ENCODE assay signal across 8 mouse cellular contexts in the genomic region with DNA sequence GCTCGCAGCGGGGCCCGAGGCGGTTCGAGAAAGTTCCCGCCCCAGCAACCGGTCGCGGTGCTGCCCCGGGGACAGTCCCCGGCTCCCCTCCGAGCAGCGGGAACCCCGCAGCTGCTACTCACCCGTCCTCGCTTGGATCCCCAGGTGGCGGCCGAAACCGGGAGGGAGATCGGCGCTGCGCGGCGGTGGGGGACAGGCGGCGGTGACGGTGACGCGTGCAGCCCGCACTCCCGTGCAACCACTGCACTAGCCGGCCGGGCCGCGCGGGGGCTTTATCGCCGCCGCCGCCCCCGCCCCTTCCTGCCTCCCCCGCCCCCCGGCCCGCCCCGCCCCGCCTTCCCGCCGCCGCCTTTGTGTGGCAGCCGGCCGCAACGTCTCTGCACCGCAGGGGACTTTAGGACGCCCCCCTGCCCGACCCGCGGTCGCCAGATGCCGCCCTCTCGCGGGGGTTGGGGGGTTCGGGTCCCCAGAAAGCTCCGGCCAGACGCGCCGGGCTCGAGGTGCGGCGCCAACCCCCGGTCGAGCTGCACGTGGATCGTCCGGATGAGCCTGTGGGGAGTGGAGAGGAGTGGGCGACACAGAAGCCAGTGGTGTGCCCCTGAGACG. TPM values are rescaled to one million over a fixed set of nuclear protein-coding genes. Genes with fewer than 3 reads are reported as not detected.
A peak's percentile ranks its signal among the peaks of the same experiment; 100 is the strongest.
DNase-seq lines count a peak whose midpoint lies in the region; ATAC-seq lines count a peak whose summit lies in the region.

No protein-coding gene starts in this region.

- DNase-seq in cerebellum, postnatal 10 days = peak; percentile 44 to 57
- no peak for DNase-seq in cerebellum, adult 11 months
- peak; percentile 36 to 37 for DNase-seq in B cell, adult 2 months
- DNase-seq in cerebellum, postnatal 4 days (ENCODE audit: low spot score in 2 of 2) = peak; percentile 30 to 34
- peak; percentile 67 for DNase-seq in kidney, postnatal 10 days
- peak; percentile 42 for DNase-seq in splenic B cell, adult 2 months (ENCODE audit: low read depth, low spot score)

- 1% methylated on average over 59 of the region's 76 CpGs for WGBS in heart, embryonic 11.5 days (ENCODE audit: insufficient replicate concordance)

- no peaks in the 10 kb centered on the region for H3K9me3 ChIP-seq in heart, embryonic 11.5 days (replicated peaks; ENCODE audit: control insufficient read depth, low read length)
- H3K9me3 ChIP-seq in megakaryocyte, embryonic 14.5 days = no peaks in the 10 kb centered on the region; the same call in 1 of the 2 replicates

- peak overlapping the region; percentile 83 for H3K4me3 ChIP-seq in heart, embryonic 11.5 days (ENCODE audit: low read depth, low read length)
- peak overlapping the region; percentile 95 for H3K4me3 ChIP-seq in megakaryocyte, embryonic 14.5 days (replicated peaks)

- H3K4me1 ChIP-seq in heart, embryonic 11.5 days (ENCODE audit: control insufficient read depth, insufficient read depth, low read length) = peaks cover 25% of the 10 kb centered on the region
- peaks cover 82% of the 10 kb centered on the region for H3K4me1 ChIP-seq in megakaryocyte, embryonic 14.5 days

- H3K9ac ChIP-seq in heart, embryonic 11.5 days (ENCODE audit: low read depth, low read length) = peak overlapping the region; percentile 86

- H3K27me3 ChIP-seq in heart, embryonic 11.5 days (ENCODE audit: control insufficient read depth, insufficient read depth, low read length) = no peaks in the 10 kb centered on the region
- peaks cover 22% of the 10 kb centered on the region for H3K27me3 ChIP-seq in megakaryocyte, embryonic 14.5 days (replicated peaks)
- no peaks in the 10 kb centered on the region; the same call in 1 of the 2 replicates for H3K27me3 ChIP-seq in splenic B cell, adult 2 months (ENCODE audit: control insufficient read depth, insufficient read depth, low read length, poor library complexity, severe bottlenecking)

- peak; percentile 58 for ATAC-seq in heart, embryonic 11.5 days (replicated peaks; ENCODE audit: insufficient number of reproducible peaks, low FRiP score, low TSS enrichment)

- H3K36me3 ChIP-seq in heart, embryonic 11.5 days (ENCODE audit: control insufficient read depth, insufficient read depth, low read length) = no peaks in the 10 kb centered on the region
- H3K36me3 ChIP-seq in megakaryocyte, embryonic 14.5 days (replicated peaks; ENCODE audit: low read length) = peaks cover 20% of the 10 kb centered on the region
- no peaks in the 10 kb centered on the region for H3K36me3 ChIP-seq in splenic B cell, adult 2 months (ENCODE audit: control insufficient read depth, insufficient read depth, low read length, poor library complexity, severe bottlenecking)

- H3K4me2 ChIP-seq in heart, embryonic 11.5 days = peak overlapping the region; percentile 85

- H3K27ac ChIP-seq in heart, embryonic 11.5 days (ENCODE audit: low read depth, low read length) = 0 out of 2 replicates have a peak overlapping the region, but pooled peaks have one; percentile 22

RNA-seq across cellular contexts. Expression of a gene that starts 2.5 kb away (rescaled TPM):
- polyA plus RNA-seq in heart, embryonic 11.5 days (2014; fragmentation: Nextera tagmentation; extraction: Ambion mirVana) = 165 and 182 TPM in 2 replicates
- polyA plus RNA-seq in megakaryocyte, embryonic 14.5 days (2012; ENCODE audit: insufficient read depth, low replicate concordance) = 38.8 and 48.3 TPM in 2 replicates
